Mouse (Mus musculus): Measurements from ENCODE around the gene Lpp.

GRCm38 (mm10) chr16:24442500-24443122, 49.3 kb downstream of the Lpp start:
- TF ChIP-seq MAX (IDR thresholded peaks at IDR 0.05; ENCODE audit: low read length), result no peak
- TF ChIP-seq POLR2A (IDR thresholded peaks at IDR 0.05; ENCODE audit: control insufficient read depth in 1 of 2, insufficient read depth in 1 of 2, low read depth in 1 of 2, low read length in 2 of 2, poor library complexity in 1 of 2), result no peak
- TF ChIP-seq CTCF (IDR thresholded peaks at IDR 0.05 in 2 of 3, conservative IDR thresholded peaks at IDR 0.05 in 1 of 3; ENCODE audit: control insufficient read depth in 1 of 3, insufficient read depth in 1 of 3, low read depth in 2 of 3, low read length in 3 of 3, poor library complexity in 1 of 3, severe bottlenecking in 1 of 3), result no peak
- TF ChIP-seq CHD2 (IDR thresholded peaks at IDR 0.05; ENCODE audit: low read length), result no peak
